In genomic region chr9:74952756-74953247, GRCm38 (mm10) we compare ENCODE assay signal across 8 mouse cellular contexts. TPM values are rescaled to one million over a fixed set of nuclear protein-coding genes. Genes with fewer than 3 reads are reported as not detected.
A peak's percentile ranks its signal among the peaks of the same experiment; 100 is the strongest.
DNase-seq lines count a peak whose midpoint lies in the region; ATAC-seq and TF ChIP-seq lines count a peak whose summit lies in the region.

TSS of gene Fam214a (plus strand) at chr9:74952884.

- peak within 1 kb of the TSS; percentile 89 for H3K4me2 ChIP-seq in forebrain, embryonic 12.5 days
- peak within 1 kb of the TSS; percentile 85 for H3K4me2 ChIP-seq in heart, postnatal 0 days (ENCODE audit: low read depth, low read length)
- H3K4me2 ChIP-seq in liver, embryonic 16.5 days (ENCODE audit: low read depth, low read length) = peak within 1 kb of the TSS; percentile 80
- peak within 1 kb of the TSS; percentile 92 for H3K4me2 ChIP-seq in neural tube, embryonic 13.5 days

- peak within 1 kb of the TSS; percentile 89 for H3K9ac ChIP-seq in forebrain, embryonic 12.5 days
- peak within 1 kb of the TSS; percentile 80 for H3K9ac ChIP-seq in heart, postnatal 0 days (replicated peaks; ENCODE audit: low read depth, low read length)
- H3K9ac ChIP-seq in liver, embryonic 16.5 days (ENCODE audit: low read depth, low read length) = peak within 1 kb of the TSS; percentile 70
- peak within 1 kb of the TSS; percentile 95 for H3K9ac ChIP-seq in neural tube, embryonic 13.5 days

- WGBS in forebrain, embryonic 12.5 days = 0% methylated on average over 55 of the region's 59 CpGs
- WGBS in heart, postnatal 0 days = 0% methylated on average over 39 of the region's 59 CpGs
- under 1% methylated on average over 55 of the region's 59 CpGs for WGBS in liver, embryonic 16.5 days (ENCODE audit: insufficient replicate concordance)
- WGBS in neural tube, embryonic 13.5 days = under 1% methylated on average over 50 of the region's 59 CpGs

- no peaks in the 10 kb centered on the region for H3K9me3 ChIP-seq in forebrain, embryonic 12.5 days
- no peaks in the 10 kb centered on the region for H3K9me3 ChIP-seq in heart, postnatal 0 days (replicated peaks; ENCODE audit: control insufficient read depth, low read length)
- H3K9me3 ChIP-seq in liver, embryonic 16.5 days (replicated peaks; ENCODE audit: control insufficient read depth, low read length) = no peaks in the 10 kb centered on the region
- H3K9me3 ChIP-seq in neural tube, embryonic 13.5 days = no peaks in the 10 kb centered on the region

- no peak for TF ChIP-seq CTCF in heart, postnatal 0 days (IDR thresholded peaks at IDR 0.05; ENCODE audit: low read depth)
- TF ChIP-seq CTCF in testis, adult 2 months (IDR thresholded peaks at IDR 0.05; ENCODE audit: control insufficient read depth, insufficient read depth, insufficient replicate concordance, low read depth, low read length) = no peak

- no peak for TF ChIP-seq EP300 in heart, postnatal 0 days (IDR thresholded peaks at IDR 0.05; ENCODE audit: low read depth)

- peak; percentile 97 for TF ChIP-seq POLR2A in testis, adult 2 months (IDR thresholded peaks at IDR 0.05; ENCODE audit: control insufficient read depth, low read depth, low read length)

- no peaks in the 10 kb centered on the region for H3K27me3 ChIP-seq in forebrain, embryonic 12.5 days
- no peaks in the 10 kb centered on the region for H3K27me3 ChIP-seq in heart, postnatal 0 days (ENCODE audit: control insufficient read depth, insufficient read depth, low read length)
- no peaks in the 10 kb centered on the region for H3K27me3 ChIP-seq in liver, embryonic 16.5 days (ENCODE audit: control insufficient read depth, insufficient read depth, low read depth, low read length)
- H3K27me3 ChIP-seq in neural tube, embryonic 13.5 days = 0 out of 2 replicates have a peak, but pooled peaks cover 3% of the 10 kb centered on the region
- no peaks in the 10 kb centered on the region for H3K27me3 ChIP-seq in testis, adult 2 months (ENCODE audit: control insufficient read depth, insufficient read depth, low read length)

- peak within 1 kb of the TSS; percentile 92 for H3K4me3 ChIP-seq in forebrain, embryonic 12.5 days (replicated peaks)
- peak within 1 kb of the TSS; percentile 77 for H3K4me3 ChIP-seq in heart, postnatal 0 days (ENCODE audit: low read depth, low read length)
- H3K4me3 ChIP-seq in liver, embryonic 16.5 days (ENCODE audit: low read depth, low read length) = peak within 1 kb of the TSS; percentile 71
- peak within 1 kb of the TSS; percentile 96 for H3K4me3 ChIP-seq in neural tube, embryonic 13.5 days
- H3K4me3 ChIP-seq in testis, adult 2 months (ENCODE audit: control insufficient read depth, low read depth, low read length) = peak within 1 kb of the TSS; percentile 97

- peaks cover 3% of the 10 kb centered on the region; the same call in 1 of the 2 replicates for H3K36me3 ChIP-seq in forebrain, embryonic 12.5 days (replicated peaks)
- peaks cover 8% of the 10 kb centered on the region; the same call in 1 of the 2 replicates for H3K36me3 ChIP-seq in heart, postnatal 0 days (replicated peaks; ENCODE audit: control insufficient read depth, insufficient read depth, low read length)
- H3K36me3 ChIP-seq in liver, embryonic 16.5 days (ENCODE audit: control insufficient read depth, insufficient read depth) = no peaks in the 10 kb centered on the region
- peaks cover 7% of the 10 kb centered on the region for H3K36me3 ChIP-seq in neural tube, embryonic 13.5 days
- no peaks in the 10 kb centered on the region for H3K36me3 ChIP-seq in testis, adult 2 months (ENCODE audit: control insufficient read depth, insufficient read depth, low read length)

- DNase-seq in CD8-positive naive resting alpha-beta T cell, adult 2 months (ENCODE audit: low read depth in 2 of 2, low spot score in 2 of 2) = peak; percentile 85
- peak; percentile 26 for DNase-seq in c-Kit-negative CD71-positive TER-119-positive erythroid progenitor cells, embryonic 14.5 days (ENCODE audit: low read depth, low spot score)
- DNase-seq in heart, postnatal 0 days (ENCODE audit: low spot score) = peak; percentile 96
- peak; percentile 93 to 95 for DNase-seq in kidney, postnatal 4 days

- peaks cover 18% of the 10 kb centered on the region for H3K4me1 ChIP-seq in forebrain, embryonic 12.5 days
- H3K4me1 ChIP-seq in heart, postnatal 0 days (ENCODE audit: control insufficient read depth, insufficient read depth) = 0 out of 2 replicates have a peak, but pooled peaks cover 3% of the 10 kb centered on the region
- peaks cover 3% of the 10 kb centered on the region for H3K4me1 ChIP-seq in liver, embryonic 16.5 days (ENCODE audit: control insufficient read depth, low read depth, low read length)
- H3K4me1 ChIP-seq in neural tube, embryonic 13.5 days (replicated peaks) = peaks cover 23% of the 10 kb centered on the region
- H3K4me1 ChIP-seq in testis, adult 2 months (ENCODE audit: control insufficient read depth, insufficient read depth, low read length) = no peaks in the 10 kb centered on the region; the same call in 1 of the 2 replicates

- ATAC-seq in forebrain, embryonic 12.5 days (ENCODE audit: low FRiP score) = peak; percentile 98
- peak; percentile 94 for ATAC-seq in heart, postnatal 0 days (ENCODE audit: insufficient read depth, low read depth)
- ATAC-seq in liver, embryonic 16.5 days (ENCODE audit: low read depth) = peak; percentile 89
- ATAC-seq in neural tube, embryonic 13.5 days (ENCODE audit: low read depth) = peak; percentile 97

- H3K27ac ChIP-seq in forebrain, embryonic 12.5 days = peak within 1 kb of the TSS; percentile 97
- peak within 1 kb of the TSS; percentile 96 for H3K27ac ChIP-seq in heart, postnatal 0 days (ENCODE audit: low read depth)
- H3K27ac ChIP-seq in liver, embryonic 16.5 days (ENCODE audit: low read length) = peak within 1 kb of the TSS; percentile 87
- peak within 1 kb of the TSS; percentile 96 for H3K27ac ChIP-seq in neural tube, embryonic 13.5 days (replicated peaks)
- peak within 1 kb of the TSS; percentile 94 for H3K27ac ChIP-seq in testis, adult 2 months (ENCODE audit: control insufficient read depth, insufficient read depth, low read depth, low read length)

RNA-seq across cellular contexts. Expression of gene Fam214a, which starts in this region (rescaled TPM):
- 30.9 and 34.1 TPM in 2 replicates for polyA plus RNA-seq in forebrain, embryonic 12.5 days (2016; fragmentation: Nextera tagmentation; extraction: Ambion mirVana)
- 14.4 and 20.8 TPM in 2 replicates for total RNA-seq in heart, postnatal 0 days (2014; rRNA removed; ENCODE audit: low replicate concordance)
- 12.4 and 13.3 TPM in 2 replicates for polyA plus RNA-seq in heart, postnatal 0 days (2015; fragmentation: Nextera tagmentation; extraction: Ambion mirVana)
- 2.5 and 2.7 TPM in 2 replicates for polyA plus RNA-seq in liver, embryonic 16.5 days (2015; fragmentation: Nextera tagmentation; extraction: Ambion mirVana)
- 24.8 and 27.0 TPM in 2 replicates for polyA plus RNA-seq in neural tube, embryonic 13.5 days (2015; fragmentation: Nextera tagmentation; extraction: Ambion mirVana)
- 12.1 and 13.8 TPM in 2 replicates for polyA plus RNA-seq in testis, adult 2 months (2012; rRNA removed)

Comparison
In these comparisons a context has a peak if more than half of its experiments do, and no peak if none do; other contexts are left out.
1. Peak in every context shown above with its lines: DNase-seq, ATAC-seq, H3K4me3 ChIP-seq and H3K27ac ChIP-seq.
2. DNase-seq: peak in every context shown above with its lines; median percentile 96 in heart, postnatal 0 days; 94 in kidney, postnatal 4 days; 85 in CD8-positive naive resting alpha-beta T cell, adult 2 months; 26 in c-Kit-negative CD71-positive TER-119-positive erythroid progenitor cells, embryonic 14.5 days.